Mouse (Mus musculus) adrenal gland, postnatal 0 days (tissue): Measurements from ENCODE around the gene H2-Ke6. TPM values are rescaled to one million over a fixed set of nuclear protein-coding genes. Genes with fewer than 3 reads are reported as not detected.

Experiments used
- microRNA-seq: library from miRNA; unstranded; fragments of <30 nt; microRNA quantifications from one replicate; pipeline ENCODE4, GENCODE M21; 2016; ENCODE audit warnings: borderline replicate concordance; ENCODE audit not compliant: insufficient number of aligned reads
- polyA plus RNA-seq: library from polyadenylated mRNA; unstranded; fragments of >200 nt; fragmentation: Nextera tagmentation; extraction: Ambion mirVana; gene quantifications from 2 replicates; pipeline ENCODE4 v1.2.1, GENCODE M21; 2015

The H2-Ke6 gene
- 105 and 163 TPM in 2 replicates for polyA plus RNA-seq

DNA sequence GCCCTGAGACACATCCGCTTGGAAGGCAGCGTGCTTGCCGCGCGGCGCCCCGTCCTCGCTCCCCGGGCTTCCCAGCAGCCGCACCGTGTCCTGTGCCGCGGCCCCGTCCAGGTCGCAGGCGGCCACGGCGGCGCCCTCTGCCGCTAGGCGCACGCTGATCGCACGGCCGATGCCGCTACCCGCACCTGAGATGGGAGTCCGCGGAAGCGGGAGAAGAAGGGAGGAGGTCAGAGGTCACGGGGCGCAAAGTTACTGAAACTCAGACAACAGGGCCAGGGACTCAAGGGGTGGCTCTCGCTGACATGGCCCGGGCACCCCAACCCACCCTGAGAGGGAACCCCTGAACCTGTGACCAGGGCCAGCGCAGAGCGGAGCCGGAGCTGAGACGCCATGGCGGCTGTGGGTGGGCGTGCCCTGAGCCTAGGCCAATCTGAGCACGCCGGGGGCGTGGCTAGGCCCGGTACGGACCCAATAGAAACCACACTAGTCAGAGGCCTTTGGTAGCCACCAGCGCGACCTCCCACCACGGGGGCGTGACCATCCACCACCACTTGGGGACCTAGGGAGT, at the start of gene H2-Ke6:
Gene H2-Ke6, minus strand, starts transcription at position 405 of the 568 bp plus-strand sequence.

DNA sequence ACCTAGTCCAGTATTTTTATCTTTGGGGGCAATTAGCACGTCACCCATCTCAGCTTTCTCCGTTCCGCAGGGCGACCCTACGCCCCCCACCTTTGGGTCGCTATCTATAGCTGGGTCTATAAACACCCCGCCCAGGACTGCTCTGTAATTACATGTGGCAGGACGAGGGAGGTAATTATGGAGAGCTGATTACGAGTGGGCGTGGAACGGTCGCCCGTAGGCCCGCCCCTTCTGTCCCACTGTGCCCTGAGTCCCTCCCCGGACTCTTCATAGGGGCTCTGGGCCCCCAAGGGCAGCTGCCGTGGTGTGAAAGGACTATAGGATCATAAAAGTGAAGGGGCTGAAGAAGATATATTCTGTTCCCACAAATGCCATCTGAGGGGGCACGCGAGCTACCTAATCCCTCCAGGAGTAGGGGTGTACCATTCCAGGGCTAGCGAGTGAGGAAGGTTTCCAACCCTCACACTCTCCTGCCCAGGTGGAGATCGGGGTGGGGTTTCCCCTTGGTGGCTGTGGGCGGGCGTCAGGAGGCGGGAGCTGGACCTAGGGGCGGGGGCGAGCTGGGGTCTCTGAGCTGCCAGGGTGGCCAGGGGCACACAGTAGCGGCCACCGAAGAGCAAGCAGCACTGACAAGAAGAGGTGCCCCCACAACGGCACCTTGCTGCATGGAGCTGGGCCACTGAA, 11.2 kb upstream of the H2-Ke6 start, which contains the start of gene Col11a2:
Gene Col11a2, plus strand, starts transcription at position 560 of the 684 bp plus-strand sequence.

DNA sequence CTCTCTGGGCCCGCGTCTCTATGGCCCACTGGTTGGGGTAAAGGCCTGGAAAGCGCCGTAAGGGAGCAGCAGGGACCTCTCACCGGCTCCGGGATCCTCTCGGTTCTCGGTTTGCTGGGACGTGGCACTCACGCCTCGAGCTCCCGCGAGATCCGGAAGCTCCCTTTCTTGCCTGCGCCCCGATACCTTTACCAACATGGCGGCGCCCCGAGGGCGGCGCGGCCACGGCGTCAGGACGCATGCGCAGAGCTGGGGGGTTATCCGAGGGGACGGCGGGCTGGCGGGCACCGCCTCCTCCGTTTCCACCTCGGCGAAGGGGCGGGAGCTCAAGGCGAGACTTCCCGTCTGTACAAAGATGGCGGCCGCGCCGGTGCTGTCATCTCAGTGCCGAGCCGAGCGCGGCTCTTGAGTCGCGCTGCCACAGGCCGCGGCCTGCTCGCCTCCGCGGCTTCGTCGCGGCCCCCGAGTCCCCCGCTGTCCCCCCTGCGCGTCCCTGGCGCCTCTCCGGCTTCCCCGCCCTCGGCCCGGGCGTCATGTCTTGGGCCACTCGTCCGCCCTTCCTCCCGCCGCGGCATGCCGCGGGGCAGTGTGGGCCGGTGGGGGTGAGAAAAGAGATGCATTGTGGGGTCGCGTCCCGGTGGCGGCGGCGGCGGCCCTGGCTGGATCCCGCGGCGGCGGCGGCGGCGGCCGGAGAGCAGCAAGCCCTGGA, 3.8 kb upstream of the H2-Ke6 start, which contains the start of the genes Slc39a7 and Rxrb:
Gene Slc39a7, minus strand, starts transcription at position 218 of the 709 bp plus-strand sequence.
Gene Rxrb, plus strand, starts transcription at position 348 of the 709 bp plus-strand sequence.

DNA sequence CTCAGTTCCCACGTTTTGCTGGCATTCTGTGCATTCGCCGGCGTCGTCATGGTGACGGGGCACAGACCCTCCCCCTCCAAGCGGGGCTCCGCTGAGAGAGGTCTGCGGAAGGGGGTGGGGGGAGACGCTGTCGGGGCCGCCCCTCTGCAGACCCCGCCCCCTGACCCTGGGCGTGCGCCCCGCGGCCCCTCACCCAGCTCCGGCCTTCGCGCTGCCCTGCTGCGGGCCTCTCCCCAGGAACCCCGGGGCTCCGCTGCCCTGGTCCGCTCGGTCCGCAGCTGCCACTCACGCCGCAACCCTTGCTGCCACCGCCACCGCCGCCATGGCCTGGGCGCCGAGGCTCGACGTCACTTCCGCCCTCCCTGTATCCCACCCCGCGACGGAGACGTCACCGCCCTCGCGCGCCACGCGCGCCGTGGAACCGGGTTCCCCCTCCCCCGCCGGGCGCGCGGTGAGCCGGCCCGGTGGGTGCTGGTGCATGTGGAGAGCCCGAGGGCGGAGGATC, 3.5 kb downstream of the H2-Ke6 start, which contains the start of gene Ring1:
Gene Ring1, minus strand, starts transcription at position 364 of the 505 bp plus-strand sequence.

DNA sequence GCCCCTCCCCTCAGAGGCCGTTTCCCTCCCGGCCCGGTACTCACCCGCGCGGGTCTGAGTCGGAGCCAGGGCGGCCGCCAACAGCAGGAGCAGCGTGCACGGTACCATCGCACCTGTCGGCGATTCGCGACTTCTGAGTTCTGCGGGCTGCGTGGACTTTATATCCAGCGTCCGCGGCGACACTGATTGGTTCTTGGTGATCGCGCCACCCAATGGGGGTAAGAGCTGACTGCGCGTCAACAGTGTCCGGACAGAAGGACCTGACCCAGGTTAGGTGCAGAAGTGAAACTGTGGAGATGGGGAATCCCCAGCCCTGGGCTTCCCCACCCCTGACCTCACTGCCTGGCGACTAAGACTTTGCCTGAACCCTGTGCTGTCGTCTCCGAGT, 27.7 kb downstream of the H2-Ke6 start, which contains the start of gene H2-K1:
Gene H2-K1, minus strand, starts transcription at position 198 of the 388 bp plus-strand sequence.

Small RNAs within 50 kb of the gene (microRNA-seq; reads per million reads assigned to microRNA genes)
- gene Mir219a-1 (not detected), gene Mir219c (not detected)

Other genes starting within 250 kb of the H2-Ke6 start
- 84.8 and 87.3 TPM in 2 replicates for gene Angptl4, start 246.2 kb downstream of the H2-Ke6 start, polyA plus RNA-seq
- gene Kank3, start 217.5 kb downstream of the H2-Ke6 start, polyA plus RNA-seq, result 50.5 and 107 TPM in 2 replicates
- gene Rps28, start 203.5 kb downstream of the H2-Ke6 start, polyA plus RNA-seq, result 1,247 and 1,332 TPM in 2 replicates
- 987 and 1,283 TPM in 2 replicates for gene Ndufa7, start 203.5 kb downstream of the H2-Ke6 start, polyA plus RNA-seq
- 89.3 and 138 TPM in 2 replicates for gene Cd320, start 185.0 kb downstream of the H2-Ke6 start, polyA plus RNA-seq
- gene Gm7029, start 154.2 kb downstream of the H2-Ke6 start, polyA plus RNA-seq, result not detected in 2 replicates
- 2.3 and 3.1 TPM in 2 replicates for gene Kifc1, start 137.4 kb downstream of the H2-Ke6 start, polyA plus RNA-seq
- gene Platr17, start 122.9 kb downstream of the H2-Ke6 start, polyA plus RNA-seq, result 0.27 TPM in 1 of 2 replicates, not detected in the other
- gene Daxx, start 118.6 kb downstream of the H2-Ke6 start, polyA plus RNA-seq, result 23.8 and 32.1 TPM in 2 replicates
- 72.5 and 91.8 TPM in 2 replicates for gene Tapbp, start 112.2 kb downstream of the H2-Ke6 start, polyA plus RNA-seq
- 14.6 and 16.5 TPM in 2 replicates for gene Zbtb22, start 112.2 kb downstream of the H2-Ke6 start, polyA plus RNA-seq
- gene Rgl2, start 98.5 kb downstream of the H2-Ke6 start, polyA plus RNA-seq, result 20.0 and 32.4 TPM in 2 replicates
- 108 and 142 TPM in 2 replicates for gene Pfdn6, start 87.7 kb downstream of the H2-Ke6 start, polyA plus RNA-seq
- 17.5 and 21.3 TPM in 2 replicates for gene Wdr46, start 87.4 kb downstream of the H2-Ke6 start, polyA plus RNA-seq
- 7.6 and 8.1 TPM in 2 replicates for gene B3galt4, start 76.6 kb downstream of the H2-Ke6 start, polyA plus RNA-seq
- 28.4 and 40.1 TPM in 2 replicates for gene Vps52, start 72.2 kb downstream of the H2-Ke6 start, polyA plus RNA-seq
- 2,003 and 3,084 TPM in 2 replicates for gene Rps18, start 72.1 kb downstream of the H2-Ke6 start, polyA plus RNA-seq
- gene H2-K1, start 27.7 kb downstream of the H2-Ke6 start, polyA plus RNA-seq, result 146 and 274 TPM in 2 replicates
- gene Ring1, start 3.4 kb downstream of the H2-Ke6 start, polyA plus RNA-seq, result 22.3 and 29.6 TPM in 2 replicates
- gene Slc39a7, start 3.6 kb upstream of the H2-Ke6 start, polyA plus RNA-seq, result 99.2 and 160 TPM in 2 replicates
- 33.2 and 38.4 TPM in 2 replicates for gene Rxrb, start 3.8 kb upstream of the H2-Ke6 start, polyA plus RNA-seq
- gene Col11a2, start 11.4 kb upstream of the H2-Ke6 start, polyA plus RNA-seq, result 0.25 and 0.80 TPM in 2 replicates
- gene H2-Oa, start 64.3 kb upstream of the H2-Ke6 start, polyA plus RNA-seq, result 0.25 TPM in 1 of 2 replicates, not detected in the other
- 10.2 and 13.7 TPM in 2 replicates for gene H2-DMa, start 91.5 kb upstream of the H2-Ke6 start, polyA plus RNA-seq
- 69.4 and 71.0 TPM in 2 replicates for gene Brd2, start 94.6 kb upstream of the H2-Ke6 start, polyA plus RNA-seq
- gene H2-DMb2, start 115.2 kb upstream of the H2-Ke6 start, polyA plus RNA-seq, result 0.44 and 0.97 TPM in 2 replicates
- 1.9 and 2.3 TPM in 2 replicates for gene H2-DMb1, start 125.0 kb upstream of the H2-Ke6 start, polyA plus RNA-seq
- gene Tap1, start 159.5 kb upstream of the H2-Ke6 start, polyA plus RNA-seq, result 8.0 and 13.6 TPM in 2 replicates
- 16.0 and 17.9 TPM in 2 replicates for gene Psmb9, start 159.7 kb upstream of the H2-Ke6 start, polyA plus RNA-seq
- 43.3 and 45.2 TPM in 2 replicates for gene Psmb8, start 169.7 kb upstream of the H2-Ke6 start, polyA plus RNA-seq
- 10.7 and 23.8 TPM in 2 replicates for gene Tap2, start 175.5 kb upstream of the H2-Ke6 start, polyA plus RNA-seq
- gene H2-Ob, start 210.8 kb upstream of the H2-Ke6 start, polyA plus RNA-seq, result 0.16 and 0.21 TPM in 2 replicates
- gene H2-Ab1, start 229.6 kb upstream of the H2-Ke6 start, polyA plus RNA-seq, result 8.1 and 12.1 TPM in 2 replicates